Mouse (Mus musculus): ENCODE results near the gene Scd2. TPM values are rescaled to one million over a fixed set of nuclear protein-coding genes. Genes with fewer than 3 reads are reported as not detected.

The Scd2 gene
- polyA plus RNA-seq, 1 experiment: 91.7 TPM

GRCm38 (mm10) chr19:44332833-44333623 lies 39.6 kb downstream of the Scd2 start, which contains the start of gene Scd4:
TSS of gene Scd4 (plus strand) at chr19:44333092.
- DNase-seq (ENCODE audit: low read depth, low spot score): no peak
- WGBS: 81% methylated on average over 10 of the region's 10 CpGs

DNA sequence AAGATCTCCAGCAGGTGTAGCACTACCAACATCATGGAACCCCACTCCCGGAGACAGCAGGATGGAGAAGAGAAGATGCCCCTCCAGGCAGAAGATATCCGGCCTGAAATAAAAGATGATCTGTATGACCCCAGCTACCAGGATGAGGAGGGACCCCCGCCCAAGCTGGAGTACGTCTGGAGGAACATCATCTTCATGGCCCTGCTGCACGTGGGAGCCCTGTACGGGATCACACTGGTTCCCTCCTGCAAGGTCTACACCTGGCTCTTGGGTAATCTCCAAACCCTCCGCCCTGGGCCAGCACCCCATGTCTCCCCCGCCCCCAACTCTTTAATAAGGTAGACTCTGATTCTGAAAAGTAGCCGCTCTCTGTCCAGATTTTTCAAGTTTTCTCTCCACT lies 40.5 kb downstream of the Scd2 start:
- WGBS: 92% methylated on average over 9 of the region's 9 CpGs
- no peak for DNase-seq (ENCODE audit: low read depth, low spot score)

GRCm38 (mm10) chr19:44335876-44336662 lies 42.6 kb downstream of the Scd2 start:
- no peak for DNase-seq (ENCODE audit: low read depth, low spot score)
- WGBS: 74% methylated on average over 6 of the region's 6 CpGs

DNA sequence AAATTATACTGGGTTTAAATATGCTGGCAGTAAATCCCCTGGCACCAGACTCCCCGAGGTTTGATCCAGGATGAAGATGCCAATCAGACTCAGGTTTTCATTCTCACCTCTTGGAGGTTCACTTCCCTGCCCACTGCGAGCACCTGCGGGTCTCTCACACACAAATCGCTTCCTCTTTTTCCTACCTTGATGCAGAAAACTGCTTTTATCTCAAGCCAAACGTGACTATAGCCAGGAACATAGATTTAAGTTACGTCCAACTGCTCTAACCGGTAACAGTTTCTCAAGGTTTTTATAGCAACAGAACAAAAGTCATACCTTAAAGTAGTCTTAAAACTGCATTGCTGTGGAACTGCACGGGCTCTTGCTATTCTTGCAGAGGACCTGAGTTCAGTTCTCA lies 56.2 kb downstream of the Scd2 start:
- no peak for DNase-seq (ENCODE audit: low read depth, low spot score)
- WGBS: 81% methylated on average over 8 of the region's 8 CpGs

GRCm38 (mm10) chr19:44351756-44352155 lies 58.3 kb downstream of the Scd2 start:
- 80% methylated on average over 7 of the region's 7 CpGs for WGBS
- no peak for DNase-seq (ENCODE audit: low read depth, low spot score)

Other genes starting within 250 kb of the Scd2 start
- gene Erlin1, start 223.9 kb upstream of the Scd2 start, polyA plus RNA-seq (2012; rRNA removed): 15.8 and 23.7 TPM in 2 replicates
- gene Chuk, start 186.2 kb upstream of the Scd2 start, polyA plus RNA-seq (2012; rRNA removed): 14.1 and 27.9 TPM in 2 replicates
- 5.8 and 6.4 TPM in 2 replicates for gene Cwf19l1, start 157.8 kb upstream of the Scd2 start, polyA plus RNA-seq (2012; rRNA removed)
- 31.0 and 32.4 TPM in 2 replicates for gene Bloc1s2, start 147.2 kb upstream of the Scd2 start, polyA plus RNA-seq (2012; rRNA removed)
- 0.11 and 0.40 TPM in 2 replicates for gene Pkd2l1, start 101.2 kb upstream of the Scd2 start, polyA plus RNA-seq (2012; rRNA removed)
- gene Scd3, start 90.4 kb upstream of the Scd2 start, polyA plus RNA-seq (2012; rRNA removed): not detected in 2 replicates
- 0.25 and 0.34 TPM in 2 replicates for gene Scd4, start 39.4 kb downstream of the Scd2 start, polyA plus RNA-seq (2012; rRNA removed)
- gene Scd1, start 114.2 kb downstream of the Scd2 start, polyA plus RNA-seq (2012; rRNA removed): 98.0 and 287 TPM in 2 replicates
- 0.02 TPM in 1 of 2 replicates, not detected in the other for gene Wnt8b, start 199.8 kb downstream of the Scd2 start, polyA plus RNA-seq (2012; rRNA removed)

All from large intestine, adult 2 months (tissue).